Mouse (Mus musculus) forebrain, embryonic 14.5 days (tissue): ENCODE data around the gene Pde3b. TPM values are rescaled to one million over a fixed set of nuclear protein-coding genes. Genes with fewer than 3 reads are reported as not detected.
"Not testable (repeated sequence)": the region's sequence is repeated elsewhere in the genome, so short reads cannot be mapped to it uniquely, and the experiment has no call there.

ENCODE experiments used
- ATAC-seq: fragments of 200-750 bp; cut with Nextera tagmentation; 2 replicates; pipeline ENCODE4 v1.8.0; 2017; ENCODE audit warnings: mild to moderate bottlenecking, moderate library complexity
- DNase-seq: peaks from one replicate; pipeline ENCODE4 v3.0.0-alpha.2; 2015; ENCODE audit warnings: low spot score
- H3K27ac ChIP-seq: fragments of 300-500 bp; sonication (generic); 2 replicates; pipeline ENCODE4 v1.5.1; 2014; ENCODE audit warnings: low read depth, mild to moderate bottlenecking, control low read depth, low read length, moderate library complexity
- H3K27me3 ChIP-seq: fragments of 300-500 bp; sonication (generic); replicated peaks from 2 replicates; pipeline ENCODE4 v1.6.1; 2014; ENCODE audit warnings: low read length, control low read depth, mixed read lengths; ENCODE audit not compliant: control insufficient read depth, insufficient read depth
- H3K36me3 ChIP-seq: fragments of 300-500 bp; sonication (generic); 2 replicates; pipeline ENCODE4 v1.6.1; 2014; ENCODE audit warnings: low read length, control low read depth; ENCODE audit not compliant: control insufficient read depth, insufficient read depth
- H3K4me1 ChIP-seq: fragments of 300-500 bp; sonication (generic); 2 replicates; pipeline ENCODE4 v1.6.1; 2014; ENCODE audit warnings: antibody characterized with exemption, low read length, control low read depth; ENCODE audit not compliant: control insufficient read depth, insufficient read depth
- H3K4me2 ChIP-seq: fragments of 300-500 bp; sonication (generic); 2 replicates; pipeline ENCODE4 v1.6.1; 2014; ENCODE audit warnings: mild to moderate bottlenecking, control low read depth, low read length
- H3K4me3 ChIP-seq: fragments of 300-500 bp; sonication (generic); 2 replicates; pipeline ENCODE4 v1.5.1; 2014; ENCODE audit warnings: low read depth, low read length, control low read depth
- H3K9ac ChIP-seq: fragments of 300-500 bp; sonication (generic); 2 replicates; pipeline ENCODE4 v1.6.1; 2014; ENCODE audit warnings: mild to moderate bottlenecking, low read length, control low read depth, moderate library complexity
- H3K9me3 ChIP-seq: fragments of 300-500 bp; sonication (generic); replicated peaks from 2 replicates; pipeline ENCODE4 v1.6.1; 2016; ENCODE audit warnings: low read length, control low read depth, mixed read lengths; ENCODE audit not compliant: control insufficient read depth
- WGBS: fragments of 180-500 bp; shearing (Covaris S2); extraction: QIAGEN DNeasy Blood & Tissue Kit; methylation state at CpG from one replicate; pipeline ENCODE4 v1.1.7; 2014; 5-methylcytosine and 5-hydroxymethylcytosine counted together
- polyA plus RNA-seq: library from polyadenylated mRNA; unstranded; fragments of >200 nt; fragmentation: Nextera tagmentation; extraction: Ambion mirVana; gene quantifications from 2 replicates; pipeline ENCODE4 v1.2.1, GENCODE M21; 2014

Pde3b gene
- polyA plus RNA-seq: 4.9 and 5.7 TPM in 2 replicates

- Histone ChIP-seq H3K36me3 (no peaks in the 10 kb centered on the region), H3K4me3 (peak within 1 kb of the TSS; percentile 91), H3K9me3 (no peaks in the 10 kb centered on the region), H3K4me1 (peaks cover 8% of the 10 kb centered on the region; the same call in 1 of the 2 replicates), H3K27ac (peak within 1 kb of the TSS; percentile 95), H3K9ac (peak within 1 kb of the TSS; percentile 93), H3K4me2 (peak within 1 kb of the TSS; percentile 56), H3K27me3 (no peaks in the 10 kb centered on the region)
- 1% methylated on average over 58 of the region's 70 CpGs for WGBS
- ATAC-seq (peak; percentile 81), DNase-seq (peak; percentile 74)
These were observed at the start of gene Pde3b for GRCm38 (mm10) chr7:114414421-114415335. Gene Pde3b, plus strand, starts transcription at chr7:114415281.

GRCm38 (mm10) chr7:114402130-114402529, 13.0 kb upstream of the Pde3b start:
- Histone ChIP-seq H3K4me2 (no peak overlapping the region), H3K4me1 (no peaks in the 10 kb centered on the region), H3K9ac (no peak overlapping the region), H3K36me3 (no peaks in the 10 kb centered on the region), H3K4me3 (no peak overlapping the region), H3K27ac (no peak overlapping the region), H3K9me3 (no peaks in the 10 kb centered on the region), H3K27me3 (no peaks in the 10 kb centered on the region)
- ATAC-seq (no peak), DNase-seq (peak; percentile 13)
- WGBS: 86% methylated on average over 3 of the region's 3 CpGs

GRCm38 (mm10) chr7:114415336-114416020, 397 bp downstream of the Pde3b start:
- Histone ChIP-seq H3K36me3 (no peaks in the 10 kb centered on the region), H3K4me3 (peak overlapping the region; percentile 91), H3K27me3 (no peaks in the 10 kb centered on the region), H3K27ac (peak overlapping the region; percentile 95), H3K4me1 (peaks cover 8% of the 10 kb centered on the region; the same call in 1 of the 2 replicates), H3K9ac (peak overlapping the region; percentile 93), H3K4me2 (peak overlapping the region; percentile 56), H3K9me3 (no peaks in the 10 kb centered on the region)
- under 1% methylated on average over 75 of the region's 103 CpGs for WGBS
- peak; percentile 67 for DNase-seq
- ATAC-seq: peak; percentile 79

- no peaks in the 10 kb centered on the region for H3K9me3 ChIP-seq
- WGBS: under 1% methylated on average over 59 of the region's 66 CpGs
- H3K9ac ChIP-seq: peak overlapping the region; percentile 93
- H3K27me3 ChIP-seq: no peaks in the 10 kb centered on the region
- H3K4me2 ChIP-seq: peak overlapping the region; percentile 56
- peak overlapping the region; percentile 95 for H3K27ac ChIP-seq
- ATAC-seq (peak; percentile 62), DNase-seq (peak; percentile 48)
- H3K36me3 ChIP-seq: no peaks in the 10 kb centered on the region
- H3K4me1 ChIP-seq: peaks cover 8% of the 10 kb centered on the region; the same call in 1 of the 2 replicates
- H3K4me3 ChIP-seq: peak overlapping the region; percentile 91
These were observed 1.2 kb downstream of the Pde3b start for GRCm38 (mm10) chr7:114416021-114416845.

GRCm38 (mm10) chr7:114419331-114419730, 4.2 kb downstream of the Pde3b start:
- H3K27me3 ChIP-seq, DNase-seq, H3K4me2 ChIP-seq, H3K9me3 ChIP-seq, H3K4me1 ChIP-seq, H3K9ac ChIP-seq, ATAC-seq, H3K4me3 ChIP-seq, H3K36me3 ChIP-seq, H3K27ac ChIP-seq: not testable (repeated sequence)
- 59% methylated on average over 3 of the region's 3 CpGs for WGBS

GRCm38 (mm10) chr7:114420918-114421317, 5.8 kb downstream of the Pde3b start:
- Histone ChIP-seq H3K4me2 (no peak overlapping the region), H3K4me1 (peaks cover 8% of the 10 kb centered on the region; the same call in 1 of the 2 replicates), H3K9ac (no peak overlapping the region), H3K27me3 (no peaks in the 10 kb centered on the region), H3K4me3 (no peak overlapping the region), H3K27ac (no peak overlapping the region), H3K36me3 (no peaks in the 10 kb centered on the region), H3K9me3 (no peaks in the 10 kb centered on the region)
- WGBS: 46% methylated on average over 4 of the region's 4 CpGs
- ATAC-seq (no peak), DNase-seq (no peak)

GRCm38 (mm10) chr7:114422224-114422623, 7.1 kb downstream of the Pde3b start:
- no peak overlapping the region for H3K4me3 ChIP-seq
- no peaks in the 10 kb centered on the region for H3K36me3 ChIP-seq
- peaks cover 6% of the 10 kb centered on the region; the same call in 1 of the 2 replicates for H3K4me1 ChIP-seq
- H3K27ac ChIP-seq: no peak overlapping the region
- H3K9me3 ChIP-seq: no peaks in the 10 kb centered on the region
- no peak overlapping the region for H3K4me2 ChIP-seq
- no peak overlapping the region for H3K9ac ChIP-seq
- 93% methylated on average over 3 of the region's 3 CpGs for WGBS
- no peak for ATAC-seq
- no peak for DNase-seq
- H3K27me3 ChIP-seq: no peaks in the 10 kb centered on the region

- H3K27ac ChIP-seq: no peak overlapping the region
- H3K4me1 ChIP-seq: no peaks in the 10 kb centered on the region
- no peaks in the 10 kb centered on the region; the same call in 1 of the 2 replicates for H3K9me3 ChIP-seq
- DNase-seq (no peak), ATAC-seq (no peak)
- 86% methylated on average over 5 of the region's 5 CpGs for WGBS
- H3K4me3 ChIP-seq: no peak overlapping the region
- H3K36me3 ChIP-seq: no peaks in the 10 kb centered on the region
- no peak overlapping the region for H3K9ac ChIP-seq
- no peaks in the 10 kb centered on the region for H3K27me3 ChIP-seq
- no peak overlapping the region for H3K4me2 ChIP-seq
These were observed 14.7 kb downstream of the Pde3b start for GRCm38 (mm10) chr7:114429768-114430167.
